Mouse (Mus musculus) liver, embryonic 14.5 days (tissue): ENCODE results near the gene Bax. TPM values are rescaled to one million over a fixed set of nuclear protein-coding genes. Genes with fewer than 3 reads are reported as not detected.
"Not testable (repeated sequence)": the region's sequence is repeated elsewhere in the genome, so short reads cannot be mapped to it uniquely, and the experiment has no call there.

ENCODE experiments used
- ATAC-seq: fragments of 200-750 bp; cut with Nextera tagmentation; 2 replicates; pipeline ENCODE4 v1.8.0; 2017; ENCODE audit warnings: moderate number of reproducible peaks, mild to moderate bottlenecking, moderate library complexity; ENCODE audit not compliant: insufficient read depth
- DNase-seq, 3 experiments: peaks; one replicate each; pipeline ENCODE4 v3.0.0-alpha.2; 2012 to 2013; ENCODE audit warnings: low read depth in 3 of 3, low spot score in 3 of 3
- H3K27ac ChIP-seq: fragments of 300-500 bp; sonication (generic); 2 replicates; pipeline ENCODE4 v1.5.1; 2014; ENCODE audit warnings: moderate library complexity, mild to moderate bottlenecking, control low read depth, inconsistent platforms
- H3K27me3 ChIP-seq: fragments of 300-500 bp; sonication (generic); 2 replicates; pipeline ENCODE4 v1.6.1; 2014; ENCODE audit warnings: mild to moderate bottlenecking, low read length, moderate library complexity; ENCODE audit not compliant: control insufficient read depth, insufficient read depth
- H3K36me3 ChIP-seq: fragments of 300-500 bp; sonication (generic); replicated peaks from 2 replicates; pipeline ENCODE4 v1.6.1; 2014; ENCODE audit warnings: low read depth; ENCODE audit not compliant: control insufficient read depth, insufficient read depth
- H3K4me1 ChIP-seq, 2 experiments: fragments of 200-500 bp in 1 of 2; fragments of 300-500 bp in 1 of 2; sonication (generic) in 1 of 2; replicated peaks; 2 replicates each; pipeline ENCODE4 v1.6.1; 2012 to 2014; ENCODE audit warnings: antibody characterized with exemption in 1 of 2, inconsistent platforms in 1 of 2, low read length in 1 of 2; ENCODE audit not compliant: control insufficient read depth in 2 of 2, insufficient read depth in 2 of 2
- H3K4me2 ChIP-seq: fragments of 300-500 bp; sonication (generic); 2 replicates; pipeline ENCODE4 v1.6.1; 2014; ENCODE audit warnings: low read depth, mild to moderate bottlenecking, control low read depth, moderate library complexity
- H3K4me3 ChIP-seq, 2 experiments: fragments of 200-500 bp in 1 of 2; fragments of 300-500 bp in 1 of 2; sonication (generic) in 1 of 2; 2 replicates each; pipeline ENCODE4 v1.5.1; 2012 to 2014; ENCODE audit warnings: low read depth in 2 of 2, low read length in 2 of 2, mild to moderate bottlenecking in 2 of 2, control low read depth in 1 of 2, inconsistent platforms in 1 of 2, moderate library complexity in 1 of 2; ENCODE audit not compliant: insufficient read depth in 1 of 2
- H3K9ac ChIP-seq: fragments of 300-500 bp; sonication (generic); replicated peaks from 2 replicates; pipeline ENCODE4 v1.6.1; 2014; ENCODE audit warnings: mild to moderate bottlenecking, control low read depth, moderate library complexity
- H3K9me3 ChIP-seq: fragments of 300-500 bp; sonication (generic); 2 replicates; pipeline ENCODE4 v1.6.1; 2016; ENCODE audit warnings: low read length, mixed read lengths; ENCODE audit not compliant: control insufficient read depth
- CTCF ChIP-seq: IDR thresholded peaks from 2 replicates; pipeline ENCODE4 v1.5.1; 2016; ENCODE audit warnings: antibody characterized with exemption, low read depth, control low read depth
- EP300 ChIP-seq: IDR thresholded peaks from 2 replicates; pipeline ENCODE4 v1.6.1; 2016; ENCODE audit warnings: antibody characterized with exemption, low read depth
- WGBS: fragments of 180-500 bp; shearing (Covaris S2); extraction: QIAGEN DNeasy Blood & Tissue Kit; methylation state at CpG from one replicate; pipeline ENCODE4 v1.1.7; 2014; ENCODE audit not compliant: insufficient replicate concordance; 5-methylcytosine and 5-hydroxymethylcytosine counted together
- polyA plus RNA-seq, 2 experiments: library from polyadenylated mRNA; depleted of rRNA in 1 of 2; stranded (reverse) in 1 of 2; unstranded in 1 of 2; fragments of >200 nt; fragmentation: Nextera tagmentation in 1 of 2; extraction: Ambion mirVana in 1 of 2; gene quantifications; 2 replicates each; pipeline versions ENCODE4 v1.2.1 to v1.2.3; 2012 to 2014

Bax gene
- polyA plus RNA-seq, 2 experiments = 49.7 to 57.9 TPM

- ATAC-seq = peak; percentile 22
- DNase-seq = peak in 1 of 3 experiments; percentile 41
- 5% methylated on average over 38 of the region's 38 CpGs for WGBS
- H3K27ac ChIP-seq = no peak within 1 kb of the TSS
- TF ChIP-seq CTCF = no peak
- TF ChIP-seq EP300 = no peak
- no peaks in the 10 kb centered on the region for H3K9me3 ChIP-seq
- H3K4me1 ChIP-seq = peaks cover 21 to 43% of the 10 kb centered on the region in 2 experiments
- peaks cover 7% of the 10 kb centered on the region for H3K36me3 ChIP-seq
- peak within 1 kb of the TSS; percentile 48 to 56 for H3K4me3 ChIP-seq
- no peaks in the 10 kb centered on the region for H3K27me3 ChIP-seq
- peak within 1 kb of the TSS; percentile 62 for H3K9ac ChIP-seq
- H3K4me2 ChIP-seq = peak within 1 kb of the TSS; percentile 60
Observed at GRCm38 (mm10) chr7:45488293-45489204, 21.9 kb upstream of the Bax start, which contains the start of gene Dhdh. Dhdh (minus strand) TSS chr7:45488805.

GRCm38 (mm10) chr7:45487861-45488292, 21.2 kb upstream of the Bax start:
- Histone ChIP-seq H3K4me3 (peak overlapping the region; percentile 11 to 48; a peak in 3 of 4 replicates), H3K9ac (no peak overlapping the region; the same call in 1 of the 2 replicates), H3K4me1 (peaks cover 21 to 43% of the 10 kb centered on the region in 2 experiments), H3K27me3 (no peaks in the 10 kb centered on the region), H3K36me3 (peaks cover under 1% of the 10 kb centered on the region; the same call in 1 of the 2 replicates), H3K4me2 (peak overlapping the region; percentile 60), H3K27ac (no peak overlapping the region), H3K9me3 (no peaks in the 10 kb centered on the region)
- no peak for TF ChIP-seq CTCF
- WGBS = 63% methylated on average over 11 of the region's 11 CpGs
- no peak for DNase-seq
- no peak for ATAC-seq

- TF ChIP-seq CTCF = no peak
- TF ChIP-seq EP300 = no peak
- H3K36me3 ChIP-seq = no peaks in the 10 kb centered on the region
- H3K27me3 ChIP-seq = no peaks in the 10 kb centered on the region
- no peak within 1 kb of the TSS for H3K27ac ChIP-seq
- WGBS = 80% methylated on average over 12 of the region's 12 CpGs
- H3K9me3 ChIP-seq = no peaks in the 10 kb centered on the region
- H3K4me3 ChIP-seq = no peak within 1 kb of the TSS
- peak within 1 kb of the TSS; percentile 60; the same call in 1 of the 2 replicates for H3K4me2 ChIP-seq
- DNase-seq (no peak), ATAC-seq (no peak)
- 0 out of 2 replicates have a peak within 1 kb of the TSS, but pooled peaks have one; percentile 9 for H3K9ac ChIP-seq
- peaks cover 24 to 48% of the 10 kb centered on the region in 2 experiments for H3K4me1 ChIP-seq
Observed at GRCm38 (mm10) chr7:45486761-45487415, 20.2 kb upstream of the Bax start, which contains the start of gene Gm45808. Gm45808 (minus strand) TSS chr7:45486811.

DNA sequence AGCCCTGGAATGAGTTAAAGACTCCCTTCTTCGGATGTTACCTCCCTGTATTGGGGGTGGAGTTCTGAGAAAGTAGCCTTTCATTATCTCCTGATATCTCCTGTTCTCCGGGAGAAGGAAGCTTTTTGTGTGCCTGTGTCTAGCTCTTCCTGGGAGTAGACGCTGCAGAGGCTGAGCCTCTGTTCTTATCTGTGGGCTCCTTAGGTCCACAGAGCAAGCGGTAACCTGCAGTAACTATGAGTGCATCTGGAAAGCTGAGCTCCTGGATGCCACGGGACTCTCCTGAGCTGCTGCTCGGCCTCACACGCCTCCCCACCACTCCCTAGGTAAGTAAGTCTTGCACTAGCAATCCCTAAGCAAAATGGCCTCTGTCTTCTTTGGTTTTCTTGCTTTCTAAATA, 19.5 kb upstream of the Bax start:
- Histone ChIP-seq H3K9ac (0 out of 2 replicates have a peak overlapping the region, but pooled peaks have one; percentile 9), H3K36me3 (no peaks in the 10 kb centered on the region), H3K4me2 (peak overlapping the region; percentile 28; the same call in 1 of the 2 replicates), H3K27ac (no peak overlapping the region), H3K4me3 (no peak overlapping the region), H3K9me3 (no peaks in the 10 kb centered on the region), H3K27me3 (no peaks in the 10 kb centered on the region), H3K4me1 (peaks cover 24 to 45% of the 10 kb centered on the region in 2 experiments)
- peak in 1 of 3 experiments; percentile 51 for DNase-seq
- ATAC-seq = peak; percentile 56
- TF ChIP-seq CTCF (no peak), EP300 (0 out of 2 replicates have a peak, but pooled peaks have one; percentile 9)
- 16% methylated on average over 7 of the region's 7 CpGs for WGBS

- H3K9ac ChIP-seq, H3K36me3 ChIP-seq, H3K4me2 ChIP-seq, H3K27ac ChIP-seq, H3K27me3 ChIP-seq, DNase-seq, ATAC-seq, H3K9me3 ChIP-seq, H3K4me3 ChIP-seq: not testable (repeated sequence)
- H3K4me1 ChIP-seq = peaks cover 22 to 35% of the 10 kb centered on the region in 2 experiments
- WGBS = 79% methylated on average over 5 of the region's 5 CpGs
Observed at GRCm38 (mm10) chr7:45484985-45485384, 18.3 kb upstream of the Bax start.
